Mouse (Mus musculus) liver, adult (tissue): Measurements from ENCODE around the gene Ercc5.

Source experiments
- GATA4 ChIP-seq: IDR thresholded peaks from 2 replicates; pipeline ENCODE4 v1.6.1; 2014; ENCODE audit warnings: mild to moderate bottlenecking, low read length; ENCODE audit not compliant: insufficient replicate concordance

The Ercc5 gene

GRCm38 (mm10) chr1:44147563-44148381 is at the start of gene Ercc5:
Ercc5 (plus strand) TSS chr1:44147744.
- TF ChIP-seq GATA4 = no peak

GRCm38 (mm10) chr1:44101448-44102225 is 45.9 kb upstream of the Ercc5 start:
- TF ChIP-seq GATA4 = peak; percentile 90; the same call in 1 of the 2 replicates

GRCm38 (mm10) chr1:44102259-44102717 is 45.3 kb upstream of the Ercc5 start, which contains the start of gene Tex30:
Tex30 (minus strand) TSS chr1:44102441.
- no peak for TF ChIP-seq GATA4

GRCm38 (mm10) chr1:44102939-44103338 is 44.6 kb upstream of the Ercc5 start:
- no peak for TF ChIP-seq GATA4

- TF ChIP-seq GATA4 = no peak
These were observed 30.0 kb upstream of the Ercc5 start for GRCm38 (mm10) chr1:44117571-44117970.

DNA sequence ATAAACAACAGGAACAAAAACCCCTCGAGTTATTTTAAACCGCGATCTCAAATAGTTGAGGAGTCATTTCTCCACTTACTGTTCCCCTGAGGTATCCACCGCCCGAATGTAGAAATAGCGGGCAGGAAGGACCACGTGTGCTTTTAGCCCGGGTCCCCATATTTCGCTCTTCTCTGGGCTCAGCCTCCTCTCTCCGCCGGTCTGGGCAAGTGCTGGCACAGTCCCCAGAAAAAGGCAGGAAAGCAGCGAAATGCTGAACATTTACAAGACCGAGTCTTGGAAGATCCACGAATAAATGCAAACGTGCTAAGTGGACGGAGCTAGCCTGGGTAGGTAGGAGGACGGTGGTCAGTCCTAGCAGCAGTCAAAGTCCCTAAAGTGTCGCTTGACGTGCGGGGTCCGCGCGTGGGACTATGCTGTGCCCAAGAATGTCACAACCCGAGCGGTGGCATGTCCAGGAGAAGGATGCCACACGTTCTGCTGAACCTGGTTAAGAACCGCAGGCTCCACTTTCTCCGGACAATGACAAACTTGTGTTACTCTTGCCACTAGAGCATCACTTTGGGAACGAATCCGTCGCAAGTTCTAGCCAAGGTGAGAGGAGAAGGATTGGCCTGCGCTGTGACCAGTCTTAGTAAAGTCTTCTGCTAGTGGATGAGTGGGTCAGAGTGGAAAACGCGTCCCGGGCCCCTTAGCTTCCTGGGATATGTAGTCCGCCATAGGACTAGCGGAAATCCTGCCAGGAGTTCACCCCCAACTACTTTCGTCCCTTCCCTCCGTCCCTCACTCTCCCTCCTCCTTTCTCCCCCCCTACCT is 29.1 kb upstream of the Ercc5 start, which contains the start of the genes Kdelc1 and Bivm:
Gene Kdelc1 (minus strand): TSS at position 570 of the 816 bp plus-strand sequence.
Gene Bivm (plus strand): TSS at position 719 of the 816 bp plus-strand sequence.
- no peak for TF ChIP-seq GATA4

DNA sequence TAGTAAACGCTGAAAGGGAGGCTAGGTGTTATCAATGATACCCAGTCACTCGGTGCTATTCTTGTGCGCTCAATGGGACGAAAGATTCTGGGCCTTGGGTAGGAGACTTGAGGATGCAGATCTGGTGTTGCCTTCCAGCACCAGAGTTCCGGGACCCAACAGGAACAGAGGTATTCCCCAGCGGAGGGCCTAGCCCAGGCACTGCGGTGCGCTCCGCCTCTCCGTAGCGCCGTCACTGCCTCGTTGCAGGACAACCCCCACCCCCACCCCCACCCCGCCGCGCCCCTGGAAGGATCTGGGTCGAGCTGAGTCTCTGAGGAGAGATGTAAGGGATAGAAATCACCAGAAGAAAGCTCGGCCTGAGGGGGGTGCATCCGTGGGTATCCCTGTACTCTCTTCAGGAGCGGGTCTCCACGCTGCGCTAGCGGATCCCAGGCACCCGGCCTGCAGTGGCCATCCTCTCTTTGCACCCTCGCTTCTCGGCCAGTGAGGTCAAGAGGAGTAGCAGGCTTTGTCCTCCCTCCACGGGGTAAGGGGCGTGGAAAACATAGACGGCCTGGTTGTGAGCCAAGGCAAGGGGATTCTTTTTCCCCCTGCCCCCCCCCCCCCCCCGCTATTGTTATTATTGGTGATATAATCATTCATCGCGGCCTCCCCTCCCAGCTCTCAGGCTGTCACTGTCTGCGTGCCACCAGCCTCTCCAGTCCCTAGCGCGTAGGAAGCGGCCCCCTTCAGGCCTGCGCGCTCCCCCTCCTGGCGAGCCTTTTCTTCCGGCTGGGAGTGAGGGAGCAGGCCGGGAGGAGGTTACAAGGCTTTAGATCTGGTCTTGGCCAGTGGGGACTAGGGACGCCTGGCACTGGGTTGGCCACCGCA is 28.1 kb upstream of the Ercc5 start:
- TF ChIP-seq GATA4 = no peak

GRCm38 (mm10) chr1:44120074-44120406 is 27.5 kb upstream of the Ercc5 start:
- TF ChIP-seq GATA4 = no peak

GRCm38 (mm10) chr1:44122256-44122655 is 25.3 kb upstream of the Ercc5 start:
- no peak for TF ChIP-seq GATA4

DNA sequence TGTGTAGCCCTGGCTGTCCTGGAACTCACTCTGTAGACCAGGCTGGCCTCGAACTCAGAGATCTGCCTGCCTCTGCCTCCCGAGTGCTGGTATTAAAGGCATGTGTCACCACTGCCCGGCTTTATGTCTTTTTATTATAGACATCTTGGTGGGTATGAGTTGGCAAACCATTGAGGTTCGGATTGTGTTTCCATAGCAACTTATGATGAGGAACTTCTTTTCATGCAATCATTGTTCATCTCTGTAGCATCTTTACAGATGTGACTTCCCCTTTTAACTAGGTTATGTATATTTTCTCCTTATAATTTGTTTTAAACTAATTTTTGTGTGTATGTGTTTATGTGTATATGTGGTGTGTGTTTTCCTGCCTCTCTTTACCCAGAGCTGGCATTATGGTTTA is 22.0 kb upstream of the Ercc5 start:
- TF ChIP-seq GATA4 = no peak

DNA sequence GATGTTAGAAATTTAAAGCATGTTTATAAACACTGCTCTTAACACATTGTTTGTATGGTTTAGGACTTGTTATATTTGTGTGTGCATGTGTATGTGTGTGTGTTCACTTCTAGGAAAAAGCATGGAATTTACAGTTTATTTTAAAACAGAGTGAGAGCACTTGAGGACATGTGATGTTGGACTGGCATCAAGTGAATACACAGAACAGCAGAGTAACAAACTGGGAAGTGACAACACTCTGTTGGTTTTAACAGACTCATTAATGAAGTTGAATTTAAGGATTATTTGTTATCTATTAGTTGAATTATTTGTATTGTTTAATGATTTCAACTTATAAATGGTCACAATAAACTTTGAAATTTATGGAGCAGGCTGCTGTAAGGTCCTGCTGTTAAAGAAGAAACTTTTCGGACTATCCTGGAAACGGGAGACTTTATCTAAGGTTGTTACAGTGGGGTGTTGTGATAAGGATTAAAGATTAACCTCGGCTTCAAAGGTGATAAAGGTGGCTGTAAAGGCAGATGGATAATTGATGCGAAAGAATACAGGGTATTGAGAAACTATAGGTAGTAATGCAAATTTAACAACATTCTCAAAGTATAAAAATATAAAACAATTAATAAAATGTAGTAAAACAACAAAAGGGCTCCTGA is 17.5 kb upstream of the Ercc5 start:
- TF ChIP-seq GATA4 = no peak

DNA sequence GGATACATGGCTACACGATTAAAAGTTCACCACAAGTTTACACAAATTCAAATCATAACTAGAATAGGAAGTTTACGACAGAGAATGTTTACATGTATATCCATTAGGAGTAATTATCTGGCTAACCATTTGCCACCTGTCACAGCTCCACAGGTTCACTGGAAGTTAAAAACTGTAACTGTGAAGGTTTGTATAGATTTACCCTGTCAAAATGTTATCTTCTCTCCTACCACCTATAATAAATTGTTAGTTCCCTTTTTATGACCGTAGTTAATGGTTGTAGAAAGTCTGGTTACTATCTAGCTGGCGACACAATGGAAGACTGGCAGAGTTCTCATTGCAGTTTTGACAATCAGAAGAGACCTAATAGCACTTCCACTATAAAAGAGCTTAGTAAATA is 7.3 kb upstream of the Ercc5 start:
- TF ChIP-seq GATA4 = no peak

DNA sequence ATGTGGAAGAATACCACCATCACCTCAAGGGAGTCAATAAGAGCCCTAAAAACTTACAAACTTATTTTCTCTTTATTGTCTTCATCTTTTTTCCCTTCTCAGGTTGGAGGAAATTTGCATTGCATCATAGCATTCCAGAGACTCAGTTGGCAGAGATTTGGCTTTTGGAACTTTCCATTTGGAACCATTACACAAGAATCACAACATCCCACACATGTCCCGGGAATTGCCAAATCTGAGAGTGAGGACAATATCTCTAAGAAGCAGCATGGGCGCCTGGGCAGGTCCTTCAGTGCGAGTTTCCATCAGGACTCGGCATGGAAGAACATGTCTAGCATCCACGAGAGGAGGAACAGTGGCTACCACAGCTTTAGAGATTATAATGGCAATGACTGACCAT is 4.8 kb upstream of the Ercc5 start:
- no peak for TF ChIP-seq GATA4

GRCm38 (mm10) chr1:44148706-44149105 is 1.2 kb downstream of the Ercc5 start:
- TF ChIP-seq GATA4 = no peak
